Mouse (Mus musculus) stomach, embryonic 16.5 days (tissue): Measurements from ENCODE around the gene Gm21936. TPM values are rescaled to one million over a fixed set of nuclear protein-coding genes. Genes with fewer than 3 reads are reported as not detected.
"Not testable (repeated sequence)": the region's sequence is repeated elsewhere in the genome, so short reads cannot be mapped to it uniquely, and the experiment has no call there.

Experiments
- ATAC-seq: fragments of 200-750 bp; cut with Nextera tagmentation; 2 replicates; pipeline ENCODE4 v1.8.0; 2017; ENCODE audit warnings: moderate number of reproducible peaks, moderate TSS enrichment; ENCODE audit not compliant: insufficient read depth, low FRiP score
- H3K27ac ChIP-seq: fragments of 300-500 bp; sonication (generic); 2 replicates; pipeline ENCODE4 v1.5.1; 2014; ENCODE audit warnings: low read length
- H3K27me3 ChIP-seq: fragments of 300-500 bp; sonication (generic); 2 replicates; pipeline ENCODE4 v1.6.1; 2014; ENCODE audit warnings: low read length, control low read depth, mixed read lengths; ENCODE audit not compliant: control insufficient read depth, insufficient read depth
- H3K36me3 ChIP-seq: fragments of 300-500 bp; sonication (generic); 2 replicates; pipeline ENCODE4 v1.6.1; 2014; ENCODE audit warnings: low read length; ENCODE audit not compliant: control insufficient read depth, insufficient read depth
- H3K4me1 ChIP-seq: fragments of 300-500 bp; sonication (generic); 2 replicates; pipeline ENCODE4 v1.6.1; 2014; ENCODE audit warnings: low read length, control low read depth, mixed read lengths; ENCODE audit not compliant: control insufficient read depth, insufficient read depth
- H3K4me2 ChIP-seq: fragments of 300-500 bp; sonication (generic); 2 replicates; pipeline ENCODE4 v1.6.1; 2014; ENCODE audit warnings: low read depth, low read length, mixed read lengths
- H3K4me3 ChIP-seq: fragments of 300-500 bp; sonication (generic); replicated peaks from 2 replicates; pipeline ENCODE4 v1.5.1; 2014; ENCODE audit warnings: mild to moderate bottlenecking, low read length
- H3K9ac ChIP-seq: fragments of 300-500 bp; sonication (generic); 2 replicates; pipeline ENCODE4 v1.6.1; 2014; ENCODE audit warnings: low read length
- H3K9me3 ChIP-seq: fragments of 300-500 bp; sonication (generic); replicated peaks from 2 replicates; pipeline ENCODE4 v1.6.1; 2016; ENCODE audit warnings: low read length, control low read depth; ENCODE audit not compliant: control insufficient read depth
- WGBS: fragments of 180-500 bp; shearing (Covaris S2); extraction: QIAGEN DNeasy Blood & Tissue Kit; methylation state at CpG from one replicate; pipeline ENCODE4 v1.1.7; 2014; 5-methylcytosine and 5-hydroxymethylcytosine counted together
- polyA plus RNA-seq: library from polyadenylated mRNA; unstranded; fragments of >200 nt; fragmentation: Nextera tagmentation; extraction: Ambion mirVana; gene quantifications from 2 replicates; pipeline ENCODE4 v1.2.1, GENCODE M21; 2015

The Gm21936 gene
- not detected in 2 replicates for polyA plus RNA-seq

DNA sequence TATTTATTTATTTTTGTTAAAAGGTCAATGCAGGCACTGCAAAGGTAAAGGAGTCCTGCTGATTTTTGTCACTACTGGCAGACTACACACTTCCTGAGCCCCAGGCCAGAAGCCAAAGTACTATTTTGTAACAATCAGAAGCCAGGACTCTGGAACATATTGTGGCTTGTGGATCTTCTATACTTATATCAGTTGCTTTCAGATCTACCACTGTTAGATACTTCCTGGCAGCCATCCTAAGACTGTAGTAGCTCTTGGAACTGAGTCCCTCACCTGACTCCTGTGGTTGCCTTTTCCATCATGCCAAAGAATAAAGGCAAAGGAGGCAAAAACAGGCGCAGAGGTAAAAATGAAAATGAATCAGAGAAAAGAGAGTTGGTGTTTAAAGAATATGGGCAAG, at the start of gene Gm21936:
Gene Gm21936 (plus strand): TSS at position 301 of the 400 bp plus-strand sequence.
- WGBS: 75% methylated on average over 1 of the region's 1 CpGs
- not testable (repeated sequence) for H3K4me1 ChIP-seq, ATAC-seq, H3K27ac ChIP-seq, H3K27me3 ChIP-seq, H3K4me3 ChIP-seq, H3K4me2 ChIP-seq, H3K36me3 ChIP-seq, H3K9me3 ChIP-seq, H3K9ac ChIP-seq

DNA sequence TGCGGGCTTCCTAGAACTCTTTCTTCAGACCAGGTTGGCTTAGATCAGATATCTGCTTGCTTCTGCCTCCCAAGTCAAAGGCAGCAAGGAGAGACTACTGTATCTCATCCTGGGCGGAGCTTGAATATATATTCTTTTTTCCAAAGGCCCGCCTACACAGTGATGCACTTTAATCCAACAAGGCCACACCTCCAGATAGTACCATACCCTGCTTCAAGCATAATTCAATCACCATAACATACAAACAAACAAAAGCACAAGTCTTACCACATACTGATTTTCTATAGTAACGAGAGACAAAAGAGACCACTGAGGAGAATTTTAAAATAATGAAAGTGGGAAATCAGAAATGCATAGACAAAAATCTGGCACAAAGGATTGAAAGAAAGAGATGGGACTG, 19.7 kb upstream of the Gm21936 start, which contains the start of gene Gm21319:
Gene Gm21319 (minus strand): TSS at position 101 of the 400 bp plus-strand sequence.
- not testable (repeated sequence) for H3K4me3 ChIP-seq, H3K4me1 ChIP-seq, H3K9me3 ChIP-seq, H3K4me2 ChIP-seq, ATAC-seq, H3K27me3 ChIP-seq, H3K36me3 ChIP-seq, H3K27ac ChIP-seq, H3K9ac ChIP-seq
- WGBS: 89% methylated on average over 4 of the region's 4 CpGs

DNA sequence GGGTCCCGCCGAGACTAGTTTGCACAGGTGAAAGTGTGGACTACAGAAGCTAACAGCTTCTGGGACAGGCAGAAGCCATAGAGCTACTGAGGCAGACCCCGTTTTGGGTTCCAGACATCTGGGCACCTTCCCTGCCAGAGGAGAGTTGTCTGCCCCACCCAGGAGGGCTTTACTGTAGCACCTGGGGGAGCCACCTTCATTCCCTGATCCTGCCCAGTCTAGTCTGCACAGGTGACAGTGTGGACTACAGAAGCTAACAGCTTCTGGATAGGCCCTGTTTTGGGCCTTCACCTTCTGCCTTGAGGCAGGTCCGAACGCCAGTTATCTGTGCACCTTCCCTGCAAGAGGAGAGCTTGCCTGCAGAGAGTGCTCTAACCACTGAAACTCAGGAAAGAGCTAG, 2.7 kb downstream of the Gm21936 start:
- not testable (repeated sequence) for H3K9ac ChIP-seq, ATAC-seq, H3K4me2 ChIP-seq, H3K4me3 ChIP-seq, H3K27ac ChIP-seq, H3K9me3 ChIP-seq, H3K4me1 ChIP-seq, H3K27me3 ChIP-seq, H3K36me3 ChIP-seq
- WGBS: 87% methylated on average over 5 of the region's 5 CpGs

DNA sequence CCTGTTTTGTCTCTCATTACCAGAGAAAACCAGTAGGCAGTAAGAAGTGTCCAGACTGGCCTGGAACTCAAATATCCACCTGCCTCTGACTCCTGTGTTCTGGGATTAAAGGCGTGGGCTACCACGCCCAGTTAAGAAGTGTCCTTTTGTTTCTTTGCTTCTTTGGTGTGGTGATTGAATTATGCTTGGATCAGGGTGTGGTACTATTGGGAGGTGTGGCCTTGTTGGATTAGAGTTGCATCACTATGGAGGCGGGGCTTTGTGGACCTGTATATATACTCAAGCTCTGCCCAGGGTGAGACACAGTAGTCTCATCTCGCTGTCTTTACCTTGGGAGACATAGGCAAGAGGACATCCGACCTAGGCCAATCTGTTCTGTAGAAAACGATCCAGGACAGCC, 21.0 kb downstream of the Gm21936 start, which contains the start of gene BB287469:
Gene BB287469 (plus strand): TSS at position 301 of the 400 bp plus-strand sequence.
- 90% methylated on average over 6 of the region's 6 CpGs for WGBS
- H3K27ac ChIP-seq, H3K4me1 ChIP-seq, H3K4me2 ChIP-seq, ATAC-seq, H3K27me3 ChIP-seq, H3K4me3 ChIP-seq, H3K36me3 ChIP-seq, H3K9me3 ChIP-seq, H3K9ac ChIP-seq: not testable (repeated sequence)

DNA sequence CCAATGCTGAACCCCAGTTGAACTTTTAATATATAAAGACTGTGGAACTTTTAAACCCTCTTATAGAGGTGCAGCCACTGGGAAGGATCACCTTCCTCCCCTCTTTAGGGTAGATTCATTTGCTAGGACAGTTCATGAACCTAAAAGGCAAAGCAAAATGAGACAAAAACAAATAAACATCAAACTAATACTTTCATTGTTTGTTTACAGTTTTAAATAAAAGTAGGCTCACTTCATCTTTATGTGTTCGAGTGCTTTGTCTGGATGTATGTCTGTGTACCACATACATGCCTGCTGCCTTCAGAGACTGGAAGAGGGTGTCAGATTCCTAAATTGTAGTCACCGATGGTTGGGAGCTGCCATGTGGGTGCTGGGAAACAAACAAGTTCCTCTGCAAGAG, 46.9 kb downstream of the Gm21936 start, which contains the start of gene Gm2001:
Gene Gm2001 (minus strand): TSS at position 101 of the 400 bp plus-strand sequence.
- H3K27me3 ChIP-seq, H3K27ac ChIP-seq, ATAC-seq, H3K4me3 ChIP-seq, H3K9ac ChIP-seq, H3K4me2 ChIP-seq, H3K4me1 ChIP-seq, H3K36me3 ChIP-seq, H3K9me3 ChIP-seq: not testable (repeated sequence)
- WGBS: 64% methylated on average over 1 of the region's 2 CpGs

Other genes starting within 250 kb of the Gm21936 start
- not detected in 2 replicates for gene Oog1, start 192.8 kb upstream of the Gm21936 start, polyA plus RNA-seq
- gene Gm4027, start 176.6 kb upstream of the Gm21936 start, polyA plus RNA-seq: not detected in 2 replicates
- gene Gm16381, start 150.9 kb upstream of the Gm21936 start, polyA plus RNA-seq: not detected in 2 replicates
- gene Gm21319, start 19.8 kb upstream of the Gm21936 start, polyA plus RNA-seq: not detected in 2 replicates
- gene BB287469, start 21.1 kb downstream of the Gm21936 start, polyA plus RNA-seq: not detected in 2 replicates
- gene Gm2001, start 46.8 kb downstream of the Gm21936 start, polyA plus RNA-seq: not detected in 2 replicates
- gene Gm2016, start 78.6 kb downstream of the Gm21936 start, polyA plus RNA-seq: not detected in 2 replicates
- gene Gm2022, start 99.9 kb downstream of the Gm21936 start, polyA plus RNA-seq: not detected in 2 replicates
- gene Gm2035, start 124.3 kb downstream of the Gm21936 start, polyA plus RNA-seq: not detected in 2 replicates
- gene Gm2042, start 158.6 kb downstream of the Gm21936 start, polyA plus RNA-seq: not detected in 2 replicates
- gene Gm2075, start 216.3 kb downstream of the Gm21936 start, polyA plus RNA-seq: not detected in 2 replicates
- gene Gm6803, start 223.3 kb downstream of the Gm21936 start, polyA plus RNA-seq: not detected in 2 replicates
- not detected in 2 replicates for gene Gm2056, start 231.5 kb downstream of the Gm21936 start, polyA plus RNA-seq